Mouse (Mus musculus) E14TG2a.4 (cell line): ENCODE results near the gene Mrgpre.

ENCODE experiments used
- H3K27me3 ChIP-seq: 2 replicates; pipeline ENCODE4 v1.6.1; 2014; ENCODE audit warnings: low read length, control low read depth; ENCODE audit not compliant: insufficient read depth
- H3K36me3 ChIP-seq: 2 replicates; pipeline ENCODE4 v1.6.1; 2014; ENCODE audit warnings: low read length, control low read depth; ENCODE audit not compliant: insufficient read depth
- H3K4me1 ChIP-seq: replicated peaks from 2 replicates; pipeline ENCODE4 v1.6.1; 2014; ENCODE audit warnings: low read depth, low read length, control low read depth
- H3K4me3 ChIP-seq: replicated peaks from 2 replicates; pipeline ENCODE4 v1.5.1; 2014; ENCODE audit warnings: mild to moderate bottlenecking, low read length
- H3K9me3 ChIP-seq: 2 replicates; pipeline ENCODE4 v1.6.1; 2014; ENCODE audit warnings: low read length, control low read depth
- CTCF ChIP-seq: conservative IDR thresholded peaks from 2 replicates; pipeline ENCODE4 v1.5.1; 2014; ENCODE audit warnings: low read length
- NANOG ChIP-seq: IDR thresholded peaks from 2 replicates; pipeline ENCODE4 v1.6.1; 2014; ENCODE audit warnings: borderline replicate concordance, low read length, mixed read lengths
- POU5F1 ChIP-seq: IDR thresholded peaks from 2 replicates; pipeline ENCODE4 v1.6.1; 2014; ENCODE audit warnings: low read length, borderline replicate concordance

Mrgpre gene

DNA sequence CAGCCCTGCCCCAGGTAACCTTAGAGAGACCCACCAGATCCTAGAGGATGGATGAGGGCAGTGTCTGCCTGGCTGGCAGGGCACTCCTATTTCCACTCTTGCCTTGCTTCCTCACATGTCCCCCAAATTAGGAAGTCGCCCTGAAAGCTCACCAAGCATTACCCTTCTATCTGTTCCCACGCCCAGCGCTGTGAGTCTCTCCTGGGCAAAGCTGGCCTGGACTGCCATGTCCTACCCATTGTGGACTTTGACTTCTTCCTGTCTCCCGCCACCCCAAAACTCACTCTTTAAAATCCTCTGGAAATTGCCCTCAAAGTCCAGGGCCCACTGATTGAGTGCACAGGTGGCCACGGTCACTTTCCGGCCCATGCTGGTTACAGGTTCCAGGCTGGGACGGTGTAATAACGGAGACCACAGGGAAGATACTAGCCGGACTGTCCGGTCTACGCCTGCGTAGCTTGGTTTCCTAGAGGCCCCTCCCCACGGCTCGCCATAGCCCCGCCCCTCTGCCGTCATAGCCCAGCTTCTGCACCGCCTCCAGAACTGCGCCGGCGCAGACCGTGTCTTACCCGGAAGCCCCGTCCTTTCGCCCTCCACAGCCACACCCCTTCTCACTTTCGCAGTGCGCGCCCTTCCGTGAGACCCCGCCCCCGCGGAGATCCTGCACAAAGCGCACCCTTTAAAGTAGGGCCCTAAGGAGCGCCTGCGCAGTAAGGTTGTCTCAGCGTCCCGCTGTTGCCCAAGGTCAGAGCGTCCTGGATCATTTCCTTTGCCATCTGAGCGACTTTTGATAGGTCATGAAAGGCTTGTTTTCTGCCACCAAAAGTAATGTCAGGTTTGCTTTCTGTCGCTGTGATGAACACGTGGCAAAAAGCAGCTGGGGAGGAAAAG lies 38.3 kb upstream of the Mrgpre start, which contains the start of the genes Nadsyn1 and Dhcr7:
Gene Nadsyn1 (minus strand): TSS at position 475 of the 891 bp plus-strand sequence.
Gene Dhcr7 (plus strand): TSS at position 771 of the 891 bp plus-strand sequence.
- Histone ChIP-seq H3K4me1 (peaks cover 24% of the 10 kb centered on the region), H3K27me3 (no peaks in the 10 kb centered on the region), H3K4me3 (peak within 1 kb of the TSS; percentile 88), H3K9me3 (no peaks in the 10 kb centered on the region), H3K36me3 (peaks cover 12% of the 10 kb centered on the region)
- TF ChIP-seq CTCF (no peak), NANOG (no peak), POU5F1 (no peak)

DNA sequence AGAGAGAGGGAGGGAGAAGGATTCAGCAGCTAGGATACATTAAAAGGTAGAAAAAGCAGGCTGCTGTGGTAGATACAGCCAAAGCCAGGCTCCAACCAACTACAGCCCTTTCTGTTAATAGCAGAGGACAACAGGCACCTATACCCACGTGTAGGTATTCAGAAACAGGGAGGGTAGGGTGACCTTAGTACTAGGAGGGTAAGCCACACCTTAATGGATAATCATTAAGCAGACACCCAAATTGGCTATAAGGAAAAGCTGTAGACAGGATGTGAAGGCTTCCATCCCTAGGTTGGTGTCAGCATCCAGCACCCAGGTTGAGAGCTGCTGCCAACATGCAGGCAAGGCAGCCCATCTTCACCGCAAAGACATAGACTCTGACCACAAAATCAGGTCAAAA lies 36.9 kb upstream of the Mrgpre start:
- Histone ChIP-seq H3K4me3 (no peak overlapping the region), H3K4me1 (peaks cover 27% of the 10 kb centered on the region)
- TF ChIP-seq CTCF, result no peak

GRCm38 (mm10) chr7:143819201-143819600 lies 34.9 kb upstream of the Mrgpre start:
- Histone ChIP-seq H3K36me3 (peaks cover 32% of the 10 kb centered on the region), H3K9me3 (no peaks in the 10 kb centered on the region), H3K4me3 (no peak overlapping the region), H3K4me1 (peaks cover 27% of the 10 kb centered on the region), H3K27me3 (no peaks in the 10 kb centered on the region)
- no peak for TF ChIP-seq NANOG
- no peak for TF ChIP-seq POU5F1
- TF ChIP-seq CTCF, result no peak

More for the DNA sequence above, 36.9 kb upstream of the Mrgpre start:
- no peaks in the 10 kb centered on the region for H3K27me3 ChIP-seq
- peaks cover 13% of the 10 kb centered on the region for H3K36me3 ChIP-seq
- H3K9me3 ChIP-seq, result no peaks in the 10 kb centered on the region

- peaks cover 76% of the 10 kb centered on the region for H3K36me3 ChIP-seq
- TF ChIP-seq CTCF (peak; percentile 62), POU5F1 (no peak)
- no peaks in the 10 kb centered on the region for H3K4me1 ChIP-seq
- no peaks in the 10 kb centered on the region for H3K27me3 ChIP-seq
- no peak overlapping the region for H3K4me3 ChIP-seq
- H3K9me3 ChIP-seq, result no peaks in the 10 kb centered on the region
Measured at GRCm38 (mm10) chr7:143808909-143809308, 24.6 kb upstream of the Mrgpre start.

DNA sequence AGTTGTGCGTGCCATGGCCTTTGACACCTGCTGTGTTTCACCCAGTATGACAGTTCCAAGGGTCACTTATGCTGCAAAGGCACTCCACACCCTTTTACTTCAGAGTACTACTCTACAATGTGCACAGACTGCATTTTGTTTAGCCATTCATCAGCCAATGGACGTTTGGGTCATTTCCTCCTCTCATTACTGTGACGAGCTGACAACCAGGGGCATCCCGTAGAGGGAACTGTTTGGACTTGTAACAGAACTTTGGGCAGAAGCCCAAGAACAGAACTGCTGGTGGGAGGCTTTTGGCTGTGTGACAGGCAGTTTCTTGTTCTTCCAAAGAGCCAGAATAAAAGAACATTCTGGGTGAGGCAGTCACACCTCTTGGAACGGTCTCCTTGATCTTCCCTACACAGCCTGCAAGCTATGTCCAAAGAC lies 20.9 kb upstream of the Mrgpre start:
- H3K9me3 ChIP-seq, result no peaks in the 10 kb centered on the region
- TF ChIP-seq POU5F1 (no peak), NANOG (no peak), CTCF (no peak)
- H3K36me3 ChIP-seq, result peaks cover 66% of the 10 kb centered on the region
- H3K27me3 ChIP-seq, result no peaks in the 10 kb centered on the region
- peaks cover 7% of the 10 kb centered on the region for H3K4me1 ChIP-seq
- no peak overlapping the region for H3K4me3 ChIP-seq

GRCm38 (mm10) chr7:143801195-143802065 lies 17.1 kb upstream of the Mrgpre start:
- H3K36me3 ChIP-seq, result peaks cover 80% of the 10 kb centered on the region
- no peak overlapping the region for H3K4me3 ChIP-seq
- TF ChIP-seq CTCF (no peak), POU5F1 (no peak), NANOG (no peak)
- no peaks in the 10 kb centered on the region for H3K27me3 ChIP-seq
- H3K9me3 ChIP-seq, result no peaks in the 10 kb centered on the region
- peaks cover 9% of the 10 kb centered on the region for H3K4me1 ChIP-seq

GRCm38 (mm10) chr7:143800770-143801169 lies 16.5 kb upstream of the Mrgpre start:
- H3K27me3 ChIP-seq, result no peaks in the 10 kb centered on the region
- TF ChIP-seq POU5F1 (no peak), NANOG (no peak), CTCF (no peak)
- peaks cover 9% of the 10 kb centered on the region for H3K4me1 ChIP-seq
- no peaks in the 10 kb centered on the region for H3K9me3 ChIP-seq
- H3K36me3 ChIP-seq, result peaks cover 80% of the 10 kb centered on the region
- no peak overlapping the region for H3K4me3 ChIP-seq

DNA sequence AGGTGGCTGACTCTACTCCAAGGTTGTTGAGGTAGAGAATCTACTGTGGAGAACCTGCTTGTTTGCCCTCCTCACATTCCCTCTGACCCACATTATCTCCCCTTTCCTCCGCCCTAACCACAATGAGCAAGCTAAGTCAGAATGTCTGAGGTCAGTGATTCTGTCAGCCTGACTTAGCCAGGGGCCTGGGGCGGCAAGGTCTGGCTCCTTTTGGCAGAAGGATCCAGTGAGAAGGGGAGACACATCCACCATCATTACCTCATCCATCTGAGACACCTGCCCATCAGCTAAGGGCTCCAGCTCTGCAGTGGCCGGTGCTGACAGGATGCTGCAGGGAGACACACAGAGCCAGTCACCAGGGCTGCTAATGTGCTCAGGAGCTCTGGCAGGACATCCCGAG lies 14.5 kb upstream of the Mrgpre start:
- Histone ChIP-seq H3K36me3 (peaks cover 72% of the 10 kb centered on the region), H3K4me1 (peaks cover 9% of the 10 kb centered on the region), H3K27me3 (no peaks in the 10 kb centered on the region), H3K9me3 (no peaks in the 10 kb centered on the region), H3K4me3 (no peak overlapping the region)
- no peak for TF ChIP-seq POU5F1
- TF ChIP-seq NANOG, result no peak

DNA sequence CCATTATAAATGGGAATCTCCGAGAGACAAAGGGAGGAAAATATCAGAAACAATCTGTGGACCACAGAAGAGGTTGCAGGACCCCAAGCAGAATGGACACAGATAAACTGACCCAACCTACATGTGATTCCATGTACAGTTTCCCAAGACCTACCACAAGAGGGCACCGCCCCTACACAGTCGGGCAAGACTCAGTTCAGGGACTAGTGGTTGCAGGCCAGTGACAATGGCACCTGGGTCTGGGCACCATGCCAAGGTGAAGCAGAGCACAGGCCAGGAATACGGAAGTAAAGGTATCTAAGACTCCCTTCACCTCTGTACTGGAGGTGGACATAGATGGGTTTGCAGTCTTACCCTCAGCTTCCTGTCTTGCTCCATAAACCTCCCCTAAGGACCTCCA lies 8.8 kb upstream of the Mrgpre start:
- peaks cover 27% of the 10 kb centered on the region for H3K36me3 ChIP-seq
- peaks cover 7% of the 10 kb centered on the region for H3K9me3 ChIP-seq
- peaks cover 16% of the 10 kb centered on the region for H3K27me3 ChIP-seq
- H3K4me3 ChIP-seq, result no peak overlapping the region
- peak; percentile 46 for TF ChIP-seq CTCF
- TF ChIP-seq NANOG, result no peak
- TF ChIP-seq POU5F1, result no peak
- no peaks in the 10 kb centered on the region for H3K4me1 ChIP-seq
